Mouse (Mus musculus) lung, embryonic 14.5 days (tissue): ENCODE data around the gene 2310011J03Rik. TPM values are rescaled to one million over a fixed set of nuclear protein-coding genes. Genes with fewer than 3 reads are reported as not detected.

Source experiments
- ATAC-seq: fragments of 200-750 bp; cut with Nextera tagmentation; 2 replicates; pipeline ENCODE4 v1.8.0; 2017; ENCODE audit warnings: mild to moderate bottlenecking, moderate TSS enrichment, moderate library complexity; ENCODE audit not compliant: insufficient read depth
- DNase-seq: peaks from one replicate; pipeline ENCODE4 v3.0.0-alpha.2; 2015
- H3K27ac ChIP-seq: fragments of 300-500 bp; sonication (generic); 2 replicates; pipeline ENCODE4 v1.5.1; 2014; ENCODE audit warnings: low read depth, mild to moderate bottlenecking, moderate library complexity
- H3K27me3 ChIP-seq: fragments of 300-500 bp; sonication (generic); 2 replicates; pipeline ENCODE4 v1.6.1; 2014; ENCODE audit warnings: low read length, control low read depth; ENCODE audit not compliant: insufficient read depth
- H3K36me3 ChIP-seq: fragments of 300-500 bp; sonication (generic); 2 replicates; pipeline ENCODE4 v1.6.1; 2014; ENCODE audit warnings: control low read depth; ENCODE audit not compliant: insufficient read depth
- H3K4me1 ChIP-seq: fragments of 300-500 bp; sonication (generic); 2 replicates; pipeline ENCODE4 v1.6.1; 2014; ENCODE audit warnings: antibody characterized with exemption, control low read depth; ENCODE audit not compliant: insufficient read depth
- H3K4me2 ChIP-seq: fragments of 300-500 bp; sonication (generic); 2 replicates; pipeline ENCODE4 v1.6.1; 2014; ENCODE audit warnings: mild to moderate bottlenecking
- H3K4me3 ChIP-seq: fragments of 300-500 bp; sonication (generic); 2 replicates; pipeline ENCODE4 v1.5.1; 2014; ENCODE audit warnings: low read depth, low read length
- H3K9ac ChIP-seq: fragments of 300-500 bp; sonication (generic); 2 replicates; pipeline ENCODE4 v1.6.1; 2014
- H3K9me3 ChIP-seq: fragments of 300-500 bp; sonication (generic); 2 replicates; pipeline ENCODE4 v1.6.1; 2016; ENCODE audit warnings: low read depth, low read length, control low read depth
- CTCF ChIP-seq: IDR thresholded peaks from 2 replicates; pipeline ENCODE4 v1.5.1; 2016; ENCODE audit warnings: antibody characterized with exemption, low read depth
- WGBS: fragments of 180-500 bp; shearing (Covaris S2); extraction: QIAGEN DNeasy Blood & Tissue Kit; methylation state at CpG from one replicate; pipeline ENCODE4 v1.1.7; 2014; 5-methylcytosine and 5-hydroxymethylcytosine counted together
- polyA plus RNA-seq: library from polyadenylated mRNA; unstranded; fragments of >200 nt; fragmentation: Nextera tagmentation; extraction: Ambion mirVana; gene quantifications from 2 replicates; pipeline ENCODE4 v1.2.1, GENCODE M21; 2014

Gene 2310011J03Rik
- polyA plus RNA-seq, 1 experiment from 2014 or later, result 41.8 TPM

GRCm38 (mm10) chr10:80317011-80317410 is 3.3 kb downstream of the 2310011J03Rik start:
- Histone ChIP-seq H3K36me3 (peaks cover 18% of the 10 kb centered on the region; the same call in 1 of the 2 replicates), H3K9me3 (no peaks in the 10 kb centered on the region), H3K4me2 (no peak overlapping the region), H3K4me3 (no peak overlapping the region), H3K27ac (no peak overlapping the region), H3K9ac (no peak overlapping the region), H3K27me3 (peaks cover 53% of the 10 kb centered on the region), H3K4me1 (0 out of 2 replicates have a peak, but pooled peaks cover 3% of the 10 kb centered on the region)
- no peak for DNase-seq
- no peak for ATAC-seq
- no peak for TF ChIP-seq CTCF
- WGBS, result 54% methylated on average over 10 of the region's 10 CpGs

GRCm38 (mm10) chr10:80316359-80316781 is 4.0 kb downstream of the 2310011J03Rik start:
- Histone ChIP-seq H3K9ac (no peak overlapping the region), H3K9me3 (no peaks in the 10 kb centered on the region), H3K4me2 (no peak overlapping the region), H3K27me3 (peaks cover 59% of the 10 kb centered on the region), H3K4me1 (0 out of 2 replicates have a peak, but pooled peaks cover 3% of the 10 kb centered on the region), H3K36me3 (peaks cover 18% of the 10 kb centered on the region; the same call in 1 of the 2 replicates), H3K27ac (no peak overlapping the region), H3K4me3 (no peak overlapping the region)
- peak; percentile 4; the same call in 1 of the 2 replicates for ATAC-seq
- WGBS, result 24% methylated on average over 11 of the region's 11 CpGs
- TF ChIP-seq CTCF, result no peak
- no peak for DNase-seq

GRCm38 (mm10) chr10:80315315-80315714 is 5.0 kb downstream of the 2310011J03Rik start:
- H3K4me2 ChIP-seq, result no peak overlapping the region
- no peak overlapping the region for H3K9ac ChIP-seq
- no peak overlapping the region for H3K4me3 ChIP-seq
- ATAC-seq (no peak), DNase-seq (no peak)
- no peaks in the 10 kb centered on the region for H3K9me3 ChIP-seq
- no peak overlapping the region for H3K27ac ChIP-seq
- peaks cover 70% of the 10 kb centered on the region for H3K27me3 ChIP-seq
- H3K36me3 ChIP-seq, result peaks cover 18% of the 10 kb centered on the region; the same call in 1 of the 2 replicates
- TF ChIP-seq CTCF, result no peak
- 37% methylated on average over 27 of the region's 27 CpGs for WGBS
- 0 out of 2 replicates have a peak, but pooled peaks cover 3% of the 10 kb centered on the region for H3K4me1 ChIP-seq

- no peak for ATAC-seq
- Histone ChIP-seq H3K9me3 (no peaks in the 10 kb centered on the region), H3K9ac (no peak overlapping the region), H3K4me1 (0 out of 2 replicates have a peak, but pooled peaks cover 1% of the 10 kb centered on the region), H3K4me3 (no peak overlapping the region), H3K4me2 (no peak overlapping the region), H3K27me3 (peaks cover 71% of the 10 kb centered on the region), H3K36me3 (peaks cover 18% of the 10 kb centered on the region; the same call in 1 of the 2 replicates), H3K27ac (no peak overlapping the region)
- no peak for TF ChIP-seq CTCF
- no peak for DNase-seq
- WGBS, result 39% methylated on average over 16 of the region's 16 CpGs
These were observed 5.8 kb downstream of the 2310011J03Rik start for GRCm38 (mm10) chr10:80314494-80315001.

GRCm38 (mm10) chr10:80313627-80314201 is 6.6 kb downstream of the 2310011J03Rik start:
- H3K4me1 ChIP-seq, result no peaks in the 10 kb centered on the region
- no peak overlapping the region for H3K4me2 ChIP-seq
- WGBS, result 34% methylated on average over 20 of the region's 20 CpGs
- H3K4me3 ChIP-seq, result no peak overlapping the region
- no peaks in the 10 kb centered on the region for H3K9me3 ChIP-seq
- no peak for ATAC-seq
- no peak overlapping the region for H3K27ac ChIP-seq
- peaks cover 71% of the 10 kb centered on the region for H3K27me3 ChIP-seq
- peaks cover 15% of the 10 kb centered on the region; the same call in 1 of the 2 replicates for H3K36me3 ChIP-seq
- DNase-seq, result peak; percentile 34
- no peak for TF ChIP-seq CTCF
- H3K9ac ChIP-seq, result no peak overlapping the region

GRCm38 (mm10) chr10:80312586-80313504 is 7.5 kb downstream of the 2310011J03Rik start:
- DNase-seq, result no peak
- Histone ChIP-seq H3K9me3 (no peaks in the 10 kb centered on the region), H3K4me1 (no peaks in the 10 kb centered on the region), H3K27me3 (peaks cover 71% of the 10 kb centered on the region), H3K4me3 (no peak overlapping the region), H3K36me3 (peaks cover 6% of the 10 kb centered on the region; the same call in 1 of the 2 replicates), H3K4me2 (no peak overlapping the region), H3K27ac (no peak overlapping the region), H3K9ac (no peak overlapping the region)
- no peak for ATAC-seq
- 54% methylated on average over 54 of the region's 54 CpGs for WGBS
- TF ChIP-seq CTCF, result no peak

GRCm38 (mm10) chr10:80311560-80311959 is 8.8 kb downstream of the 2310011J03Rik start:
- no peak for TF ChIP-seq CTCF
- 73% methylated on average over 16 of the region's 16 CpGs for WGBS
- ATAC-seq, result no peak
- no peak for DNase-seq
- Histone ChIP-seq H3K27me3 (peaks cover 63% of the 10 kb centered on the region), H3K9me3 (no peaks in the 10 kb centered on the region), H3K36me3 (no peaks in the 10 kb centered on the region), H3K4me3 (no peak overlapping the region), H3K9ac (no peak overlapping the region), H3K4me2 (no peak overlapping the region), H3K27ac (no peak overlapping the region), H3K4me1 (no peaks in the 10 kb centered on the region)
